Mouse (Mus musculus): ENCODE data around the gene Tmem219.

Tmem219 gene

GRCm38 (mm10) chr7:126922624-126923060 lies at the start of gene Tmem219:
Gene Tmem219 (minus strand): TSS chr7:126922917.
- DNase-seq: peak; percentile 72

GRCm38 (mm10) chr7:126967361-126967760 lies 44.6 kb upstream of the Tmem219 start:
- DNase-seq: no peak

- DNase-seq: no peak
These were observed 42.9 kb upstream of the Tmem219 start for GRCm38 (mm10) chr7:126965568-126965967.

- DNase-seq: peak; percentile 58
These were observed 41.0 kb upstream of the Tmem219 start for GRCm38 (mm10) chr7:126963548-126964286.

- no peak for DNase-seq
These were observed 39.2 kb upstream of the Tmem219 start for GRCm38 (mm10) chr7:126961965-126962364.

- no peak for DNase-seq
These were observed 38.4 kb upstream of the Tmem219 start for GRCm38 (mm10) chr7:126961095-126961494.

- no peak for DNase-seq
These were observed 37.1 kb upstream of the Tmem219 start for GRCm38 (mm10) chr7:126959780-126960179.

GRCm38 (mm10) chr7:126955125-126955524 lies 32.4 kb upstream of the Tmem219 start:
- no peak for DNase-seq

- DNase-seq: no peak
These were observed 29.9 kb upstream of the Tmem219 start for GRCm38 (mm10) chr7:126952646-126953045.

GRCm38 (mm10) chr7:126951741-126952140 lies 29.0 kb upstream of the Tmem219 start:
- DNase-seq: no peak

GRCm38 (mm10) chr7:126950647-126951615 lies 28.2 kb upstream of the Tmem219 start:
- no peak for DNase-seq

- peak; percentile 94 for DNase-seq
These were observed 27.3 kb upstream of the Tmem219 start, which contains the start of gene Sez6l2 for GRCm38 (mm10) chr7:126949793-126950646. Gene Sez6l2 (plus strand): TSS chr7:126950563.

GRCm38 (mm10) chr7:126949403-126949792 lies 26.7 kb upstream of the Tmem219 start, which contains the start of gene Asphd1:
Gene Asphd1 (minus strand): TSS chr7:126949582.
- no peak for DNase-seq

GRCm38 (mm10) chr7:126948626-126949025 lies 25.9 kb upstream of the Tmem219 start:
- DNase-seq: no peak

GRCm38 (mm10) chr7:126946530-126946929 lies 23.8 kb upstream of the Tmem219 start:
- no peak for DNase-seq

- no peak for DNase-seq
These were observed 19.1 kb upstream of the Tmem219 start for GRCm38 (mm10) chr7:126941801-126942200.

GRCm38 (mm10) chr7:126941171-126941570 lies 18.5 kb upstream of the Tmem219 start:
- DNase-seq: no peak

- no peak for DNase-seq
These were observed 9.9 kb upstream of the Tmem219 start for GRCm38 (mm10) chr7:126932652-126933051.

GRCm38 (mm10) chr7:126929046-126929445 lies 6.3 kb upstream of the Tmem219 start:
- DNase-seq: no peak

- DNase-seq: peak; percentile 95
These were observed 5.8 kb upstream of the Tmem219 start, which contains the start of gene Kctd13 for GRCm38 (mm10) chr7:126928384-126929037. Gene Kctd13 (plus strand): TSS chr7:126928879.

GRCm38 (mm10) chr7:126926299-126926698 lies 3.6 kb upstream of the Tmem219 start:
- no peak for DNase-seq

GRCm38 (mm10) chr7:126923999-126924398 lies 1.3 kb upstream of the Tmem219 start:
- DNase-seq: peak; percentile 24
